Mouse (Mus musculus) sigmoid colon, adult 10 weeks (tissue): ENCODE data around the gene Hamp2. TPM values are rescaled to one million over a fixed set of nuclear protein-coding genes. Genes with fewer than 3 reads are reported as not detected.

Experiments
- polyA plus RNA-seq: library from polyadenylated mRNA; stranded (reverse); fragments of 350-450 nt; fragmentation: Illumina TruSeq; extraction: RNeasy Lipid Tissue Mini Kit (QIAGEN cat#74804); gene quantifications from one replicate; pipeline ENCODE4 v1.2.3, GENCODE M21; 2014; ENCODE audit warnings: low read depth, low replicate concordance

Hamp2 gene
- not detected for polyA plus RNA-seq

DNA sequence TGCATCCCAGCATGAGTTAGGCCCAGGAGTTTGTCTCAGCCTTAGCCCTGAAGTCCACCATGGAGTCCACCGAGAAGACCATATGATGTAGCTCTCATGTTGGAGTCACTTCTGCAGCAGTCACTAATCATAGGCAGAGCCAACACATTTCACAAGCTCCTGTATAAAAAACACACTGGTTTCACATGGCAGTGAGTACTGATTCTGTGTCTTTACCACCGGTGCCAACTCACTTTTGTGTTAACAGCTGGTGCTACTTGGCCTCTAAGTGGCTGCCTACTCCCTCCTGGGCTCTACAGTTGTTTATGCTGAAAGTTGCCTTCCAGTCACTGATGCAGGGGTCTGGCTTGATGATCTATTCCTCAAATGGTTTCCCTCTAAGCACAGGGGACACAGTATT is at the start of gene Hamp2:
Gene Hamp2, minus strand, starts transcription at position 101 of the 400 bp plus-strand sequence.

DNA sequence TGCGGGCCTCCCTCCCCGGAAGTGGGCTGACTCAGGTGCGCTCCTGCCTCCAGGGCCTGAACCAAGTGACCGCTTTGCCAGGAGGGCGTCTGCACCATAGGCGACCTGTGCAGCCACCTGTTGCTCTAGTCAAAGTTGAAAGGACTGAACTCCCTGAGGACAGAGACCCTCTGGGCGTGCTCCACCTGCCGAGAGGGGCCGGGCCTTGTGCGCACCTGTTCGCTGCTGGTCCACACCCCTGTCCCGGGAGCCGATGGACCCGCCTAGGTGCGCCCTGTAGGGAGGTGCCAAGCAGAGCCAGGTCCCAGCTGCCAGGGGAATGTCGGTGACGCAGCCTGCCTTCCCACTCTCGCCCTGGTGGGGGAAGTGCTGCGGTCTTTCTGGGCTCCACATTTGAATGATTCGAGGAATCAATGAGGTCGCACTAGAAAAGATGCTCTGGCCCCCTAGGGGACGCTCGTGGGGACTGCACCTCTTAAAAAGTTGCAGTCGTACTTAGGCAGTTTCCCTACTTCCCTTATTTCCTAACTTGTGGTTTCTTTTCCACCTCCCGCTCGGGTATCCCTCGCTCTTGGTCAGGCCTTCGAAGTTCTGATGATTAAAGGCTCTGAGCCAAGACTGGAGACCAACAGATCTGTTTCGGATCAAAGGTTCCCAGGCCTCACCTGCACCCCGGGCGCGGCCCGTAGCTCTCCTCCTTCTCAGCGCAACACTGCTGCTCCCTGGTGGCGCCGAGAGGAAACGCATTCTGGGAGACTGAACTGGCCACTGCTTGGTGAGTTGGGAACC is 49.2 kb upstream of the Hamp2 start, which contains the start of gene Fam187b:
Gene Fam187b, plus strand, starts transcription at position 290 of the 789 bp plus-strand sequence.

DNA sequence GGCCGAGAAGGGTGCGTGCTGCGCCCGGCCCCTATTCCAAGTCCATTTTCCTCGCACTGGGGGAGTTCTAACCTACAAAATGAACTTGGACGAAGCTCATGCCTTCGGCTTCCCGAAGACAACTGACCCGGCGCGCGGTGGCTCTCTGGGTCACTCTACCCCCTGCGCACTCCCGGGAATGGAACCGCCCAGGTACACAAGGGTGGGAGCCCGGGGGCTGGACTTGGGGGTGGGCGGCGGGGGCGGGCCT is 48.7 kb upstream of the Hamp2 start, which contains the start of gene Lsr:
Gene Lsr, minus strand, starts transcription at position 214 of the 250 bp plus-strand sequence.

DNA sequence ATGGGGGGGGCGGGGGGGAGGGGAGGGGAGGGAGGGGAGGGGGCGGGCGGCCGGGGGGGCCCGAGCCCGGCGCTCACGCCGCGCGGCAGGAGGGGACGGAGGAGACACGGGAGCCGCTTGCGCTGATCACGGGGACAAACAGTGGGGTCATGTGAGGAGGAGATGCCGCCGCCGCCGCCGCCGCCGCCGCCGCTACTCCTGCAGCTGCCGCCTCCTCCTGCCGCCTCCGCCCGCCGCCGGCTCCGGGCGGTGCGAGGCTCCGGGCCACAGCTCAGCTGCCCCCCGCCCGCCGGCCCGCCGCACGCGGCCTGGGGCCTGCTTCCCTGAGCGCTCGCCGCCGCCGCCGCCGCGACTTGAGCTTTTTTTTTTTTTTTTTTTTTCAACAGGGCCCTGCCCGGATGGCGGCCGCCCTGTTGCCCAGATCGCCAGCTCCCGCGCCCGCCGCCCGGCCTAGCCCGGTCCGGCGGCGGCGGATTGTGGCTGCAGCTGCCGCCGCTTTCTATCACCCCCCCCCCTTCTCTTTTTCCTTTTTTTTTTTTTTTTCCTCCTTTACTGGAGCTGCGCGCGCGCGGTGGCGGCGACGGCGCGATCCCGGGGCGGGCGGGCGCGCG is 32.4 kb upstream of the Hamp2 start, which contains the start of gene Usf2:
Gene Usf2, minus strand, starts transcription at position 48 of the 611 bp plus-strand sequence.

DNA sequence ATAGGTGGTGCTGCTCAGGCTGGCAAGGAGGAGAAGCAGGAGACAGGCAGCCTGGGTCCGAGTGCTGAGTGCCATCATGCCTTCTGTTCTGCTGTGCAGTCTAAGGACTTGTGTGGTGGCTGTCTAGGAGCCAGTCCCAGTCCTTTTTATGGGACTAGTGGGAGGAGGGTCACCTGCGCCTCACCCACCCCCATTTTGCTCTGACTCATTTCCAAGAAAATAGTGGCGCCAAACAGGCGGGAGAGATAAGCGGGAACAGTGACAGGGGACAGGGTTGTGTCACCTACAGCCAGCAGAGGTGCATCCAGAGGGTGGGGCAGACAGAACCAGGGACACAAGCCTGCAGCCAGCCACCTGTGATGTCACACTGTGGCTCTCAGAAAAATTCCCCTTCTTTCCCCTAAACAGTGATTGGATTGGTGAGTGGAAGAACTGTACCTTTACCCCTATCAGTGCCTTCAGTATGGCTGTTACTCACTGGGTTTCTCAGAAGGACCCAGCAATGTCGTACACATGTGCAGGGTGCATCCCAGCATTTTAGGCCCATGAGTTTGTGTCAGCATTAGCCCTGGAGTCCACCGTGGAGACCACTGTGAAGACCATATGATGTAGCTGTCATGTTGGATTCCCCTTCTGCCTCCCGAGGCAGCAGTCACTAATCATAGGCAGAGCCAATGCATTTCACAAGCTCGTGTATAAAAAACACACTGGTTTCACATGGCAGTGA is 19.6 kb upstream of the Hamp2 start, which contains the start of gene Hamp:
Gene Hamp, minus strand, starts transcription at position 124 of the 727 bp plus-strand sequence.

DNA sequence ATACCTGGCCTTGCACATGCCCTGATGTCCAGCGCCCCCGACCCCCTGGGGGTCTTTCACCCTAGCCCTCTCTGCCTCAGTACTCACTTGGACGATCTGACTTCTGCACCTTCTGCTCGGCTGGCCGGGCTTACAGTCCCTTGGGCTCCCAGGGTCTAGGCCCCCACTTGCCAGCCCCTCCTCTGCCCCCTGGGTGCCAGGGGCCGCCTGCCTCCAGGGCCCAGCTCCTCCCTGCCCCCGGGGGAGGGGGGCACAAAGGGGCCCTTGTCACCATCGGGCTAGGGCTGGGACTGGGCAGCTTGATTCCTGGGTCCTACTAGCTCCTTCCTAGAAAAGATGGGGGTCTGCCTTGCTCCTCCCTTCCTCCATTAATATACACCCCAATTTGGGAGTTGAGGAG is 9.7 kb downstream of the Hamp2 start, which contains the start of gene Mag:
Gene Mag, minus strand, starts transcription at position 142 of the 400 bp plus-strand sequence.

DNA sequence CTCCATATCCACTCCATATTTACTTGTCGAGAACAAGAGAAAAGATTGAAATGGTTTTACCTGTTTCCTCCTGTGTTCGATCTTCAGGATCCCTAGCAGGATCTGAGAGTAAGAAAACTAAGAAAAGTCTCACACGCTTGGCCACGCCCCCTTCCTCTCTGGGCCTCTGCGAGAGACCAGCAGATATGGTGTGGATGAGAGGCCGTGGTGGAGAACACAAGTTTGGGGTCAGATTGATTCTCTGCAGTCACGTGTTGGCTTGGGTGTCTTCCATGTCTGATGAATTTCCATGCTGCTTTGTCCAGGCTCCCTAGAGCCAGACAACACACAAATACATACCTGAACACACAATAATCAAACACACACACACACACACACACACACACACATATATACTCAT is 44.3 kb downstream of the Hamp2 start, which contains the start of gene Cd22:
Gene Cd22, minus strand, starts transcription at position 167 of the 400 bp plus-strand sequence.

Other genes with a start within 250 kb of the Hamp2 start
- gene 2200002J24Rik, start 225.8 kb downstream of the Hamp2 start, polyA plus RNA-seq: not detected
- not detected for gene Atp4a, start 212.5 kb downstream of the Hamp2 start, polyA plus RNA-seq
- gene Tmem147, start 195.1 kb downstream of the Hamp2 start, polyA plus RNA-seq: 7.3 TPM
- gene Gapdhs, start 181.0 kb downstream of the Hamp2 start, polyA plus RNA-seq: not detected
- gene Sbsn, start 173.2 kb downstream of the Hamp2 start, polyA plus RNA-seq: 0.69 TPM
- 2.5 TPM for gene Dmkn, start 160.9 kb downstream of the Hamp2 start, polyA plus RNA-seq
- gene Krtdap, start 136.8 kb downstream of the Hamp2 start, polyA plus RNA-seq: not detected
- 11.9 TPM for gene Ffar2, start 100.9 kb downstream of the Hamp2 start, polyA plus RNA-seq
- gene Ffar3, start 68.5 kb downstream of the Hamp2 start, polyA plus RNA-seq: not detected
- gene Ffar1, start 63.1 kb downstream of the Hamp2 start, polyA plus RNA-seq: 0.91 TPM
- gene Cd22, start 44.3 kb downstream of the Hamp2 start, polyA plus RNA-seq: 9.5 TPM
- not detected for gene Mag, start 9.8 kb downstream of the Hamp2 start, polyA plus RNA-seq
- not detected for gene Hamp, start 19.4 kb upstream of the Hamp2 start, polyA plus RNA-seq
- 38.3 TPM for gene Usf2, start 32.1 kb upstream of the Hamp2 start, polyA plus RNA-seq
- 6.1 TPM for gene Lsr, start 48.8 kb upstream of the Hamp2 start, polyA plus RNA-seq
- 5.0 TPM for gene Fam187b, start 49.1 kb upstream of the Hamp2 start, polyA plus RNA-seq
- 8.9 TPM for gene Fxyd5, start 117.8 kb upstream of the Hamp2 start, polyA plus RNA-seq
- not detected for gene Fxyd7, start 126.8 kb upstream of the Hamp2 start, polyA plus RNA-seq
- 4.1 TPM for gene Fxyd1, start 132.5 kb upstream of the Hamp2 start, polyA plus RNA-seq
- gene Lgi4, start 134.7 kb upstream of the Hamp2 start, polyA plus RNA-seq: 1.1 TPM
- 55.5 TPM for gene Fxyd3, start 152.0 kb upstream of the Hamp2 start, polyA plus RNA-seq
- gene Hpn, start 190.6 kb upstream of the Hamp2 start, polyA plus RNA-seq: 0.76 TPM
- gene Scn1b, start 202.3 kb upstream of the Hamp2 start, polyA plus RNA-seq: not detected
- gene Gramd1a, start 231.2 kb upstream of the Hamp2 start, polyA plus RNA-seq: 7.0 TPM